Mouse (Mus musculus): ENCODE data around the gene Hadha. TPM values are rescaled to one million over a fixed set of nuclear protein-coding genes. Genes with fewer than 3 reads are reported as not detected.

Gene Hadha
- total RNA-seq, 2 experiments from 2014 or later, result 61.0 to 71.5 TPM

- intact Hi-C loops (cut with DNase I), result no loop called here
- no peak for DNase-seq (ENCODE audit: low spot score in 2 of 2)
These were observed 39.2 kb downstream of the Hadha start for GRCm38 (mm10) chr5:30115718-30116117.

GRCm38 (mm10) chr5:30114761-30115140, 40.2 kb downstream of the Hadha start:
- intact Hi-C loops (cut with DNase I), result no loop called here
- no peak for DNase-seq (ENCODE audit: low spot score in 2 of 2)

- intact Hi-C loops (cut with DNase I), result no loop called here
- peak; percentile 51 to 67 for DNase-seq (ENCODE audit: low spot score in 2 of 2)
These were observed 40.8 kb downstream of the Hadha start for GRCm38 (mm10) chr5:30113881-30114760.

- DNase-seq (ENCODE audit: low spot score in 2 of 2), result no peak
- intact Hi-C loops (cut with DNase I), result no loop called here
These were observed 42.4 kb downstream of the Hadha start for GRCm38 (mm10) chr5:30112533-30113068.

- no peak for DNase-seq (ENCODE audit: low spot score in 2 of 2)
These were observed 43.2 kb downstream of the Hadha start for GRCm38 (mm10) chr5:30111771-30112170.

GRCm38 (mm10) chr5:30111126-30111525, 43.8 kb downstream of the Hadha start:
- no peak for DNase-seq (ENCODE audit: low spot score in 2 of 2)
- intact Hi-C loops (cut with DNase I), result no loop called here

More at GRCm38 (mm10) chr5:30111771-30112170, 43.2 kb downstream of the Hadha start:
- intact Hi-C loops (cut with DNase I), result no loop called here

- DNase-seq (ENCODE audit: low spot score in 2 of 2), result no peak
- intact Hi-C loops (cut with DNase I), result no loop called here
These were observed 44.4 kb downstream of the Hadha start for GRCm38 (mm10) chr5:30110371-30111060.

GRCm38 (mm10) chr5:30109899-30110298, 45.1 kb downstream of the Hadha start:
- intact Hi-C loops (cut with DNase I), result loop anchor here (10.0 kb wide), 1 partner anchor 285 kb away; no protein-coding TSS in a partner anchor
- DNase-seq (ENCODE audit: low spot score in 2 of 2), result no peak

GRCm38 (mm10) chr5:30108233-30108632, 46.7 kb downstream of the Hadha start:
- intact Hi-C loops (cut with DNase I), result loop anchor here (10.0 kb wide), 1 partner anchor 283 kb away; no protein-coding TSS in a partner anchor
- no peak for DNase-seq (ENCODE audit: low spot score in 2 of 2)

- intact Hi-C loops (cut with DNase I), result loop anchor here (10.0 kb wide), 1 partner anchor 283 kb away; no protein-coding TSS in a partner anchor
- no peak for DNase-seq (ENCODE audit: low spot score in 2 of 2)
These were observed 47.3 kb downstream of the Hadha start for GRCm38 (mm10) chr5:30107611-30108041.

GRCm38 (mm10) chr5:30107186-30107585, 47.8 kb downstream of the Hadha start:
- no peak for DNase-seq (ENCODE audit: low spot score in 2 of 2)

GRCm38 (mm10) chr5:30106756-30107155, 48.2 kb downstream of the Hadha start:
- intact Hi-C loops (cut with DNase I), result loop anchor here (10.0 kb wide), 1 partner anchor 282 kb away; no protein-coding TSS in a partner anchor
- no peak for DNase-seq (ENCODE audit: low spot score in 2 of 2)

More at GRCm38 (mm10) chr5:30107186-30107585, 47.8 kb downstream of the Hadha start:
- intact Hi-C loops (cut with DNase I), result loop anchor here (10.0 kb wide), 1 partner anchor 282 kb away; no protein-coding TSS in a partner anchor

- DNase-seq (ENCODE audit: low spot score in 2 of 2), result no peak
These were observed 49.2 kb downstream of the Hadha start, which contains the start of gene 3110082J24Rik for GRCm38 (mm10) chr5:30105668-30106300. Gene 3110082J24Rik (minus strand): TSS chr5:30106086.

GRCm38 (mm10) chr5:30104841-30105667, 49.9 kb downstream of the Hadha start, which contains the start of gene Garem2:
Gene Garem2 (plus strand): TSS chr5:30105161.
- intact Hi-C loops (cut with DNase I), result loop anchor here (10.0 kb wide), 1 partner anchor 280 kb away; no protein-coding TSS in a partner anchor
- no peak for DNase-seq (ENCODE audit: low spot score in 2 of 2)

More at GRCm38 (mm10) chr5:30105668-30106300, 49.2 kb downstream of the Hadha start, which contains the start of gene 3110082J24Rik:
- intact Hi-C loops (cut with DNase I), result loop anchor here (10.0 kb wide), 1 partner anchor 281 kb away; no protein-coding TSS in a partner anchor

- intact Hi-C loops (cut with DNase I), result loop anchor here (10.0 kb wide), 1 partner anchor 280 kb away; no protein-coding TSS in a partner anchor
- DNase-seq (ENCODE audit: low spot score in 2 of 2), result no peak
These were observed 50.6 kb downstream of the Hadha start for GRCm38 (mm10) chr5:30104339-30104738.

- no peak for DNase-seq (ENCODE audit: low spot score in 2 of 2)
- intact Hi-C loops (cut with DNase I), result loop anchor here (10.0 kb wide), 1 partner anchor 279 kb away; no protein-coding TSS in a partner anchor
These were observed 51.6 kb downstream of the Hadha start for GRCm38 (mm10) chr5:30103340-30103739.

GRCm38 (mm10) chr5:30098260-30098659, 56.7 kb downstream of the Hadha start:
- DNase-seq (ENCODE audit: low spot score in 2 of 2), result no peak
- intact Hi-C loops (cut with DNase I), result no loop called here

- no peak for DNase-seq (ENCODE audit: low spot score in 2 of 2)
- intact Hi-C loops (cut with DNase I), result no loop called here
These were observed 59.2 kb downstream of the Hadha start for GRCm38 (mm10) chr5:30095731-30096130.

All from left cerebral cortex, postnatal 25 days (tissue).